8 mouse cellular contexts compared by ENCODE assay signal in the genomic region with DNA sequence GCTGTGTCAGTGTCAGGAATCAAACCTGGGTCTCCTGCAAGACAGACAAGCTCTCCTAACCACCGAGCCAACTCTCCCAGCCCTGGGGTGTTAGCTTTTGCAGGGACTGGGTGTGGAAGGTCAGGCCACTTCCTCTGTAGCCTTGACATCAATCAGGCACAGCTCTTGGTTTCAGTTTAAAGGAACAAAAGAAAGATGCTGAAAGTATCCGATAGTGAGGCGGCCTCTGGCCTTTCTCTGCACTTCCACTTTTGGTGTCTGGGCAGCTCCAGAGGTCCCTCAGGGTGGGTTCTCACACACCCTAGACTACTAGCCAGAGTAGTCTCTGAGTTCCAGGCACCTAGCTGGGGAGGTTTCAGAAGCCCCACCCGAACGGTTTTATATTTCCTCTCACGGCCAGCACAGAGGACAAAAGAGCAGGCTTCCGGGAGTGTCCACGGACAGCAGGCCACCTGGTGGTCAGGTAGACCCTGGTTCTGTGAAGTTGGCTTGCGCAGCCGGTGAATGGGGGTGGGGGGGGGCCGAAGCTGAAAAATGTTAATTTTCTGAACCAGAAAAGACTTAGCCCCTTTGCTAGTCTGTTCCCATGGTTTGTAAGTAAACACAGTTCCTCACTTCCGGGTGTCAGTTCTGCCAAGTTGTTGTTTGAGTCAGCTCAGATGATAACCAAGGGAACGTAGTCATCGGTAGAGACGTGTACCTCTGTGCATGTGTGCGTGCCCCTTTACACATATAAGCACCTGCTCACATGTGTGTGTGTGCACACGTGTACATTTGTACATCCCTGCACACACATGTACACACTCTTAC. TPM values are rescaled to one million over a fixed set of nuclear protein-coding genes. Genes with fewer than 3 reads are reported as not detected.
DNase-seq lines count a peak whose midpoint lies in the region; ATAC-seq and TF ChIP-seq lines count a peak whose summit lies in the region.

No protein-coding gene starts in this region.

- peak overlapping the region; percentile 39; the same call in 1 of the 2 replicates for H3K4me2 ChIP-seq in heart, embryonic 11.5 days
- no peak overlapping the region for H3K4me2 ChIP-seq in limb, embryonic 13.5 days (replicated peaks)
- no peak overlapping the region for H3K4me2 ChIP-seq in forebrain, postnatal 0 days (ENCODE audit: low read depth)

- no peak overlapping the region for H3K4me3 ChIP-seq in heart, embryonic 11.5 days (ENCODE audit: low read depth, low read length)
- no peak overlapping the region for H3K4me3 ChIP-seq in limb, embryonic 13.5 days
- no peak overlapping the region for H3K4me3 ChIP-seq in forebrain, postnatal 0 days (ENCODE audit: low read depth, low read length)

- no peaks in the 10 kb centered on the region; the same call in 1 of the 2 replicates for H3K36me3 ChIP-seq in heart, embryonic 11.5 days (ENCODE audit: control insufficient read depth, insufficient read depth, low read length)
- H3K36me3 ChIP-seq in limb, embryonic 13.5 days, result peaks cover 20% of the 10 kb centered on the region
- no peaks in the 10 kb centered on the region; the same call in 1 of the 2 replicates for H3K36me3 ChIP-seq in forebrain, postnatal 0 days (ENCODE audit: insufficient read depth)

- H3K9ac ChIP-seq in heart, embryonic 11.5 days (ENCODE audit: low read depth, low read length), result no peak overlapping the region
- H3K9ac ChIP-seq in limb, embryonic 13.5 days, result 0 out of 2 replicates have a peak overlapping the region, but pooled peaks have one; percentile 31
- H3K9ac ChIP-seq in forebrain, postnatal 0 days, result no peak overlapping the region

- no peak for ATAC-seq in heart, embryonic 11.5 days (replicated peaks; ENCODE audit: insufficient number of reproducible peaks, low FRiP score, low TSS enrichment)
- ATAC-seq in limb, embryonic 13.5 days (ENCODE audit: low FRiP score, low read depth), result no peak
- no peak for ATAC-seq in forebrain, postnatal 0 days

- H3K27ac ChIP-seq in heart, embryonic 11.5 days (ENCODE audit: low read depth, low read length), result peak overlapping the region; percentile 51
- no peak overlapping the region for H3K27ac ChIP-seq in limb, embryonic 13.5 days
- no peak overlapping the region for H3K27ac ChIP-seq in forebrain, postnatal 0 days (ENCODE audit: low read depth, low read length)

- H3K27me3 ChIP-seq in heart, embryonic 11.5 days (ENCODE audit: control insufficient read depth, insufficient read depth, low read length), result no peaks in the 10 kb centered on the region
- no peaks in the 10 kb centered on the region for H3K27me3 ChIP-seq in limb, embryonic 13.5 days
- no peaks in the 10 kb centered on the region for H3K27me3 ChIP-seq in forebrain, postnatal 0 days (ENCODE audit: insufficient read depth, low read length)

- peak; percentile 43 for DNase-seq in thymus, postnatal 0 days (ENCODE audit: low spot score)
- DNase-seq in thymus, postnatal 36 days, result no peak
- peak; percentile 30 for DNase-seq in skeletal muscle tissue, adult 2 months (ENCODE audit: low read depth, low spot score)
- DNase-seq in frontal cortex, postnatal 36 days (ENCODE audit: low spot score in 2 of 2), result no peak
- no peak for DNase-seq in cerebellum, adult 9-10 months
- DNase-seq in forebrain, postnatal 0 days, result no peak

- 59% methylated on average over 17 of the region's 17 CpGs for whole genome bisulfite sequencing in heart, embryonic 11.5 days (ENCODE audit: insufficient replicate concordance)
- WGBS in limb, embryonic 13.5 days, result 60% methylated on average over 17 of the region's 17 CpGs
- 62% methylated on average over 17 of the region's 17 CpGs for WGBS in forebrain, postnatal 0 days

- TF ChIP-seq CTCF in forebrain, postnatal 0 days (IDR thresholded peaks at IDR 0.05; ENCODE audit: low read depth), result no peak

- no peaks in the 10 kb centered on the region for H3K9me3 ChIP-seq in heart, embryonic 11.5 days (replicated peaks; ENCODE audit: control insufficient read depth, low read length)
- H3K9me3 ChIP-seq in limb, embryonic 13.5 days, result no peaks in the 10 kb centered on the region
- no peaks in the 10 kb centered on the region for H3K9me3 ChIP-seq in forebrain, postnatal 0 days (ENCODE audit: low read length)

- H3K4me1 ChIP-seq in heart, embryonic 11.5 days (ENCODE audit: control insufficient read depth, insufficient read depth, low read length), result peaks cover 15% of the 10 kb centered on the region
- H3K4me1 ChIP-seq in limb, embryonic 13.5 days, result peaks cover 39% of the 10 kb centered on the region
- peaks cover 12% of the 10 kb centered on the region for H3K4me1 ChIP-seq in forebrain, postnatal 0 days (ENCODE audit: insufficient read depth)

RNA-seq across cellular contexts. Expression of a gene that starts 25.5 kb away (rescaled TPM):
- polyA plus RNA-seq in thymus, postnatal 0 days (2015; fragmentation: Nextera tagmentation; extraction: Ambion mirVana), result 31.9 and 39.9 TPM in 2 replicates
- polyA plus RNA-seq in heart, embryonic 11.5 days (2014; fragmentation: Nextera tagmentation; extraction: Ambion mirVana), result 8.6 and 9.2 TPM in 2 replicates
- 13.9 and 14.3 TPM in 2 replicates for polyA plus RNA-seq in limb, embryonic 13.5 days (2015; fragmentation: Nextera tagmentation; extraction: Ambion mirVana)
- total RNA-seq in forebrain, postnatal 0 days (2014; rRNA removed), result 139 and 204 TPM in 2 replicates
- polyA plus RNA-seq in forebrain, postnatal 0 days (2015; fragmentation: Nextera tagmentation; extraction: Ambion mirVana), result 126 and 192 TPM in 2 replicates

Comparison
In these comparisons a context has a peak if more than half of its experiments do, and no peak if none do; other contexts are left out.
1. DNase-seq: peak in thymus, postnatal 0 days (single experiment) and skeletal muscle tissue, adult 2 months (single experiment); none in thymus, postnatal 36 days (0 of 2), frontal cortex, postnatal 36 days (0 of 2), cerebellum, adult 9-10 months (single experiment) and forebrain, postnatal 0 days (single experiment).